Mouse (Mus musculus) stomach, postnatal 0 days (tissue): ENCODE measurements around the gene Dhdh. TPM values are rescaled to one million over a fixed set of nuclear protein-coding genes. Genes with fewer than 3 reads are reported as not detected.
"Not testable (repeated sequence)": the region's sequence is repeated elsewhere in the genome, so short reads cannot be mapped to it uniquely, and the experiment has no call there.

Experiments used
- ATAC-seq: fragments of 200-750 bp; cut with Nextera tagmentation; 2 replicates; pipeline ENCODE4 v1.8.0; 2017; ENCODE audit not compliant: low FRiP score, low TSS enrichment
- DNase-seq: peaks from one replicate; pipeline ENCODE4 v3.0.0-alpha.2; 2016; ENCODE audit warnings: low spot score
- H3K27ac ChIP-seq: fragments of 300-500 bp; sonication (generic); replicated peaks from 2 replicates; pipeline ENCODE4 v1.5.1; 2014; ENCODE audit warnings: mild to moderate bottlenecking, control low read depth
- H3K27me3 ChIP-seq: fragments of 300-500 bp; sonication (generic); 2 replicates; pipeline ENCODE4 v1.6.1; 2014; ENCODE audit warnings: low read length; ENCODE audit not compliant: control insufficient read depth, insufficient read depth
- H3K36me3 ChIP-seq: fragments of 300-500 bp; sonication (generic); 2 replicates; pipeline ENCODE4 v1.6.1; 2014; ENCODE audit warnings: low read length, mixed read lengths; ENCODE audit not compliant: control insufficient read depth, insufficient read depth
- H3K4me1 ChIP-seq: fragments of 300-500 bp; sonication (generic); replicated peaks from 2 replicates; pipeline ENCODE4 v1.6.1; 2014; ENCODE audit warnings: antibody characterized with exemption; ENCODE audit not compliant: control insufficient read depth, insufficient read depth
- H3K4me2 ChIP-seq: fragments of 300-500 bp; sonication (generic); replicated peaks from 2 replicates; pipeline ENCODE4 v1.6.1; 2014; ENCODE audit warnings: low read depth, mild to moderate bottlenecking, control low read depth, moderate library complexity
- H3K4me3 ChIP-seq: fragments of 300-500 bp; sonication (generic); 2 replicates; pipeline ENCODE4 v1.5.1; 2014; ENCODE audit warnings: low read depth, low read length, control low read depth
- H3K9ac ChIP-seq: fragments of 300-500 bp; sonication (generic); 2 replicates; pipeline ENCODE4 v1.6.1; 2014; ENCODE audit warnings: mild to moderate bottlenecking, low read length, control low read depth, mixed read lengths
- H3K9me3 ChIP-seq: fragments of 300-500 bp; sonication (generic); 2 replicates; pipeline ENCODE4 v1.6.1; 2016; ENCODE audit warnings: low read length; ENCODE audit not compliant: control insufficient read depth
- CTCF ChIP-seq: IDR thresholded peaks from 2 replicates; pipeline ENCODE4 v1.5.1; 2016; ENCODE audit warnings: antibody characterized with exemption, low read depth, mild to moderate bottlenecking, moderate library complexity
- EP300 ChIP-seq: optimal IDR thresholded peaks from 2 replicates; pipeline ENCODE3; 2016; ENCODE audit warnings: antibody characterized with exemption
- WGBS: fragments of 180-500 bp; shearing (Covaris S2); extraction: QIAGEN DNeasy Blood & Tissue Kit; methylation state at CpG from one replicate; pipeline ENCODE4 v1.1.7; 2014; 5-methylcytosine and 5-hydroxymethylcytosine counted together
- polyA plus RNA-seq: library from polyadenylated mRNA; unstranded; fragments of >200 nt; fragmentation: Nextera tagmentation; extraction: Ambion mirVana; gene quantifications from 2 replicates; pipeline ENCODE4 v1.2.1, GENCODE M21; 2015

Dhdh gene
- polyA plus RNA-seq: 1.1 and 1.3 TPM in 2 replicates

GRCm38 (mm10) chr7:45488293-45489204 is at the start of gene Dhdh:
Gene Dhdh (minus strand): TSS chr7:45488805.
- peak; percentile 51 for ATAC-seq
- WGBS: 12% methylated on average over 38 of the region's 38 CpGs
- no peaks in the 10 kb centered on the region for H3K9me3 ChIP-seq
- H3K36me3 ChIP-seq: 0 out of 2 replicates have a peak, but pooled peaks cover under 1% of the 10 kb centered on the region
- peak within 1 kb of the TSS; percentile 61 for H3K4me2 ChIP-seq
- peak within 1 kb of the TSS; percentile 61 for H3K27ac ChIP-seq
- H3K4me3 ChIP-seq: peak within 1 kb of the TSS; percentile 43
- peak within 1 kb of the TSS; percentile 59 for H3K9ac ChIP-seq
- no peaks in the 10 kb centered on the region for H3K27me3 ChIP-seq
- TF ChIP-seq EP300: no peak
- no peak for TF ChIP-seq CTCF
- no peaks in the 10 kb centered on the region for H3K4me1 ChIP-seq
- peak; percentile 54 for DNase-seq

- H3K27ac ChIP-seq: no peak overlapping the region
- no peaks in the 10 kb centered on the region for H3K36me3 ChIP-seq
- WGBS: 78% methylated on average over 10 of the region's 10 CpGs
- peak overlapping the region; percentile 77 for H3K4me2 ChIP-seq
- TF ChIP-seq CTCF: no peak
- ATAC-seq (0 out of 2 replicates have a peak, but pooled peaks have one; percentile 6), DNase-seq (no peak)
- no peak overlapping the region for H3K4me3 ChIP-seq
- H3K4me1 ChIP-seq: no peaks in the 10 kb centered on the region; the same call in 1 of the 2 replicates
- H3K9me3 ChIP-seq: no peaks in the 10 kb centered on the region
- H3K9ac ChIP-seq: no peak overlapping the region; the same call in 1 of the 2 replicates
- no peaks in the 10 kb centered on the region for H3K27me3 ChIP-seq
These were observed 49.0 kb upstream of the Dhdh start for GRCm38 (mm10) chr7:45537602-45538001.

GRCm38 (mm10) chr7:45535676-45536075 is 47.1 kb upstream of the Dhdh start:
- DNase-seq (no peak), ATAC-seq (no peak)
- 75% methylated on average over 1 of the region's 1 CpGs for WGBS
- H3K4me3 ChIP-seq: no peak overlapping the region
- no peaks in the 10 kb centered on the region; the same call in 1 of the 2 replicates for H3K4me1 ChIP-seq
- no peak overlapping the region for H3K9ac ChIP-seq
- no peaks in the 10 kb centered on the region for H3K36me3 ChIP-seq
- no peak overlapping the region for H3K27ac ChIP-seq
- TF ChIP-seq CTCF: peak; percentile 24
- no peak for TF ChIP-seq EP300
- no peaks in the 10 kb centered on the region for H3K9me3 ChIP-seq
- H3K27me3 ChIP-seq: no peaks in the 10 kb centered on the region
- no peak overlapping the region for H3K4me2 ChIP-seq

- H3K4me3 ChIP-seq: 0 out of 2 replicates have a peak overlapping the region, but pooled peaks have one; percentile 2
- DNase-seq: no peak
- no peaks in the 10 kb centered on the region for H3K9me3 ChIP-seq
- no peaks in the 10 kb centered on the region for H3K36me3 ChIP-seq
- no peak for ATAC-seq
- no peaks in the 10 kb centered on the region for H3K27me3 ChIP-seq
- 31% methylated on average over 2 of the region's 2 CpGs for WGBS
- H3K4me2 ChIP-seq: 0 out of 2 replicates have a peak overlapping the region, but pooled peaks have one; percentile 20
- peak overlapping the region; percentile 67; the same call in 1 of the 2 replicates for H3K27ac ChIP-seq
- H3K9ac ChIP-seq: no peak overlapping the region
- TF ChIP-seq EP300 (no peak), CTCF (no peak)
- H3K4me1 ChIP-seq: no peaks in the 10 kb centered on the region
These were observed 42.0 kb upstream of the Dhdh start for GRCm38 (mm10) chr7:45530643-45531042.

DNA sequence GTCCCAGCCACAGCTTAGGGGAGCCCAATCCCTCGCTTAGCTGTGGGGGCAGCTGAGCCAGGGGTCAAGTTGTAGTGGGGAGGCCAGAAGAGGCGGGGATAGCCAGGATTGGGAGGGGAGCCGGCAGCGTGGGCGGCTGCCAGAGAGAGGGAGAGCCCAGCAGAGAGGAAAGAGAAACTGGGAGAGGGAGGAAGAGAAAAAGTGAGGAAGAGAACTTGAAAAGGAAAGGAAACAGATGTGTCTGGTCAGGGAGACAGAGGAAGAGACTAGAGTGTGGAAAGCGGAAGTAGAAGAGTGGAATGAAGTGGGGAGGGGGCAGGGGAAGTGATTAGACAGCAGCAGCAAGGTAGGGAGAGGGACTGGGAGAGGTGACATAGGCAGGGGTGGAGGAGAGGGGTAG is 40.9 kb upstream of the Dhdh start:
- peak overlapping the region; percentile 24; the same call in 1 of the 2 replicates for H3K27ac ChIP-seq
- DNase-seq (no peak), ATAC-seq (no peak)
- TF ChIP-seq CTCF: no peak
- TF ChIP-seq EP300: no peak
- 23% methylated on average over 6 of the region's 6 CpGs for WGBS
- H3K27me3 ChIP-seq: no peaks in the 10 kb centered on the region
- no peaks in the 10 kb centered on the region for H3K36me3 ChIP-seq
- peak overlapping the region; percentile 2; the same call in 1 of the 2 replicates for H3K4me2 ChIP-seq
- H3K9ac ChIP-seq: no peak overlapping the region
- H3K4me1 ChIP-seq: 0 out of 2 replicates have a peak, but pooled peaks cover 4% of the 10 kb centered on the region
- H3K4me3 ChIP-seq: no peak overlapping the region
- H3K9me3 ChIP-seq: no peaks in the 10 kb centered on the region

- H3K36me3 ChIP-seq, ATAC-seq, H3K27ac ChIP-seq, H3K9ac ChIP-seq, H3K4me1 ChIP-seq, DNase-seq, H3K9me3 ChIP-seq, H3K4me3 ChIP-seq, H3K27me3 ChIP-seq: not testable (repeated sequence)
- WGBS: 93% methylated on average over 6 of the region's 6 CpGs
- H3K4me2 ChIP-seq: peak overlapping the region; percentile 47; the same call in 1 of the 2 replicates
These were observed 38.6 kb upstream of the Dhdh start for GRCm38 (mm10) chr7:45527169-45527568.
